Mouse (Mus musculus): ENCODE measurements around the gene Ephx4.

- no peak for TF ChIP-seq GATA1 (IDR thresholded peaks at IDR 0.05; ENCODE audit: borderline replicate concordance, low read length)
- no peak for TF ChIP-seq FLI1 (IDR thresholded peaks at IDR 0.05; ENCODE audit: low read length)
These were observed 33.6 kb downstream of the Ephx4 start for GRCm38 (mm10) chr5:107436185-107436584.

All from megakaryocyte, embryonic 14.5 days (primary cell).